Mouse (Mus musculus): ENCODE results near the gene Nudt12. TPM values are rescaled to one million over a fixed set of nuclear protein-coding genes. Genes with fewer than 3 reads are reported as not detected.

The Nudt12 gene
- polyA plus RNA-seq (2012; rRNA removed) = 3.1 and 4.2 TPM in 2 replicates

GRCm38 (mm10) chr17:59013091-59013459, at the start of gene Nudt12:
TSS of gene Nudt12 (minus strand) at chr17:59013372.

GRCm38 (mm10) chr17:58991275-58991674, 21.9 kb downstream of the Nudt12 start, which contains the start of gene Pdzph1:
TSS of gene Pdzph1 (minus strand) at chr17:58991375.

Other genes starting within 250 kb of the Nudt12 start
- gene Pdzph1, start 22.0 kb downstream of the Nudt12 start, polyA plus RNA-seq (2012; rRNA removed) = 2.9 and 5.0 TPM in 2 replicates

Data from central nervous system, embryonic 14 days (tissue).